19 mouse cellular contexts compared by ENCODE assay signal in genomic region chr9:115637114-115637513, GRCm38 (mm10).
DNase-seq lines count a peak whose midpoint lies in the region; ATAC-seq and TF ChIP-seq lines count a peak whose summit lies in the region.
"Had no signal": no experiment of that assay in that cellular context is flagged by ENCODE, and none has a peak within 500 bp of the region (broad histone marks: within the 10 kb centered on the region; RNA-seq: fewer than 3 reads in every experiment).

No protein-coding gene starts in this region.

- H3K9me3 ChIP-seq in kidney, embryonic 16.5 days (ENCODE audit: low read length) = peaks cover 6% of the 10 kb centered on the region; the same call in 1 of the 2 replicates
- no peaks in the 10 kb centered on the region for H3K9me3 ChIP-seq in lung, postnatal 0 days (ENCODE audit: low read length)
- no peaks in the 10 kb centered on the region for H3K9me3 ChIP-seq in hindbrain, postnatal 0 days (ENCODE audit: low read length)
- H3K9me3 ChIP-seq in midbrain, embryonic 15.5 days = no peaks in the 10 kb centered on the region
- H3K9me3 ChIP-seq: forebrain, embryonic 10.5 days; limb, embryonic 15.5 days; liver, embryonic 15.5 days; stomach, embryonic 15.5 days had no signal

- TF ChIP-seq EP300 in lung, postnatal 0 days (IDR thresholded peaks at IDR 0.05) = peak; percentile 96

- no peak overlapping the region for H3K27ac ChIP-seq in kidney, embryonic 16.5 days (ENCODE audit: low read length)
- no peak overlapping the region for H3K27ac ChIP-seq in lung, postnatal 0 days (ENCODE audit: low read length)
- no peak overlapping the region for H3K27ac ChIP-seq in hindbrain, postnatal 0 days
- H3K27ac ChIP-seq in midbrain, embryonic 15.5 days = no peak overlapping the region
- H3K27ac ChIP-seq: forebrain, embryonic 10.5 days; gastrocnemius, adult 2 months; kidney, postnatal 0 days; limb, embryonic 15.5 days; liver, embryonic 15.5 days; stomach, embryonic 15.5 days had no signal

- no peaks in the 10 kb centered on the region; the same call in 1 of the 2 replicates for H3K4me1 ChIP-seq in kidney, embryonic 16.5 days (ENCODE audit: insufficient read depth, low read length)
- H3K4me1 ChIP-seq in lung, postnatal 0 days (ENCODE audit: insufficient read depth, low read depth, low read length) = no peaks in the 10 kb centered on the region
- no peaks in the 10 kb centered on the region for H3K4me1 ChIP-seq in hindbrain, postnatal 0 days (ENCODE audit: insufficient read depth, low read length)
- no peaks in the 10 kb centered on the region for H3K4me1 ChIP-seq in midbrain, embryonic 15.5 days
- H3K4me1 ChIP-seq: liver, embryonic 15.5 days; stomach, embryonic 15.5 days had no signal

- H3K4me2 ChIP-seq in kidney, embryonic 16.5 days (replicated peaks; ENCODE audit: low read depth, low read length) = no peak overlapping the region
- no peak overlapping the region for H3K4me2 ChIP-seq in lung, postnatal 0 days (replicated peaks; ENCODE audit: low read depth, low read length)
- no peak overlapping the region for H3K4me2 ChIP-seq in hindbrain, postnatal 0 days (ENCODE audit: low read depth, low read length)
- no peak overlapping the region for H3K4me2 ChIP-seq in midbrain, embryonic 15.5 days
- H3K4me2 ChIP-seq: limb, embryonic 15.5 days; liver, embryonic 15.5 days; stomach, embryonic 15.5 days had no signal

- ATAC-seq in kidney, embryonic 16.5 days (ENCODE audit: low FRiP score, low TSS enrichment) = no peak
- ATAC-seq in lung, postnatal 0 days = peak; percentile 75
- ATAC-seq in hindbrain, postnatal 0 days = no peak
- no peak for ATAC-seq in midbrain, embryonic 15.5 days (replicated peaks)
- ATAC-seq: midbrain, embryonic 16.5 days had no signal

- H3K27me3 ChIP-seq in kidney, embryonic 16.5 days (ENCODE audit: insufficient read depth, low read length) = no peaks in the 10 kb centered on the region
- no peaks in the 10 kb centered on the region for H3K27me3 ChIP-seq in lung, postnatal 0 days (replicated peaks; ENCODE audit: insufficient read depth, low read length)
- no peaks in the 10 kb centered on the region for H3K27me3 ChIP-seq in hindbrain, postnatal 0 days (ENCODE audit: insufficient read depth, low read length)
- H3K27me3 ChIP-seq in midbrain, embryonic 15.5 days (replicated peaks) = no peaks in the 10 kb centered on the region
- H3K27me3 ChIP-seq: limb, embryonic 15.5 days; liver, embryonic 15.5 days; megakaryocyte, embryonic 14.5 days; stomach, embryonic 15.5 days had no signal

- 54% methylated on average over 6 of the region's 6 CpGs for WGBS in kidney, embryonic 16.5 days
- 40% methylated on average over 6 of the region's 6 CpGs for WGBS in lung, postnatal 0 days
- 76% methylated on average over 6 of the region's 6 CpGs for WGBS in hindbrain, postnatal 0 days
- WGBS in midbrain, embryonic 15.5 days = 87% methylated on average over 6 of the region's 6 CpGs

- peak; percentile 31 for DNase-seq in kidney, postnatal 10 days
- peak; percentile 34 to 43 for DNase-seq in adrenal gland, postnatal 36 days
- peak; percentile 43 for DNase-seq in lung, postnatal 0 days (ENCODE audit: low spot score)
- no peak for DNase-seq in hindbrain, postnatal 0 days (ENCODE audit: low spot score)
- DNase-seq in kidney, postnatal 14 days = no peak
- DNase-seq: cerebellum, adult 2 months; gastrocnemius, adult 2 months; kidney, adult 11 months; right cerebral cortex, postnatal 25 days; thymus, adult 2 months had no signal

- no peak overlapping the region for H3K9ac ChIP-seq in kidney, embryonic 16.5 days (replicated peaks; ENCODE audit: low read length)
- H3K9ac ChIP-seq in lung, postnatal 0 days (replicated peaks; ENCODE audit: low read depth) = no peak overlapping the region
- no peak overlapping the region for H3K9ac ChIP-seq in hindbrain, postnatal 0 days (replicated peaks; ENCODE audit: low read length)
- no peak overlapping the region for H3K9ac ChIP-seq in midbrain, embryonic 15.5 days
- H3K9ac ChIP-seq: limb, embryonic 15.5 days; liver, embryonic 15.5 days; stomach, embryonic 15.5 days had no signal

- TF ChIP-seq CTCF in lung, postnatal 0 days (IDR thresholded peaks at IDR 0.05) = no peak
- no peak for TF ChIP-seq CTCF in hindbrain, postnatal 0 days (IDR thresholded peaks at IDR 0.05; ENCODE audit: low read depth)

- no peaks in the 10 kb centered on the region for H3K36me3 ChIP-seq in kidney, embryonic 16.5 days (ENCODE audit: insufficient read depth, low read length)
- H3K36me3 ChIP-seq in lung, postnatal 0 days (ENCODE audit: insufficient read depth, low read length) = no peaks in the 10 kb centered on the region
- no peaks in the 10 kb centered on the region for H3K36me3 ChIP-seq in hindbrain, postnatal 0 days (ENCODE audit: insufficient read depth, low read length)
- H3K36me3 ChIP-seq in midbrain, embryonic 15.5 days (replicated peaks) = no peaks in the 10 kb centered on the region
- H3K36me3 ChIP-seq: forebrain, embryonic 10.5 days; limb, embryonic 15.5 days; liver, embryonic 15.5 days; stomach, embryonic 15.5 days had no signal

- no peak overlapping the region for H3K4me3 ChIP-seq in kidney, embryonic 16.5 days (ENCODE audit: low read length)
- no peak overlapping the region for H3K4me3 ChIP-seq in lung, postnatal 0 days (ENCODE audit: low read depth, low read length)
- no peak overlapping the region for H3K4me3 ChIP-seq in hindbrain, postnatal 0 days (ENCODE audit: low read length)
- H3K4me3 ChIP-seq in midbrain, embryonic 15.5 days = no peak overlapping the region
- H3K4me3 ChIP-seq: forebrain, embryonic 10.5 days; gastrocnemius, adult 2 months; limb, embryonic 15.5 days; liver, embryonic 15.5 days; megakaryocyte, embryonic 14.5 days; stomach, embryonic 15.5 days had no signal

Comparison
In these comparisons a context has a peak if more than half of its experiments do, and no peak if none do; other contexts are left out.
1. DNase-seq: peak in kidney, postnatal 10 days (single experiment), adrenal gland, postnatal 36 days (2 of 2) and lung, postnatal 0 days (single experiment); none in hindbrain, postnatal 0 days (single experiment) and kidney, postnatal 14 days (single experiment).